Mouse (Mus musculus) kidney, adult 2 months (tissue): Measurements from ENCODE around the gene Nsf.

Experiments used
- CTCF ChIP-seq: fragments of 200-500 bp; conservative IDR thresholded peaks from 2 replicates; pipeline ENCODE4 v1.5.1; 2011; ENCODE audit warnings: low read depth, mild to moderate bottlenecking, control low read depth, low read length, moderate library complexity, mixed read lengths; ENCODE audit not compliant: insufficient read depth, insufficient read length
- POLR2A ChIP-seq: fragments of 200-500 bp; IDR thresholded peaks from one replicate; pipeline ENCODE4 v1.6.1; 2011; ENCODE audit warnings: low read depth, low read length, control low read depth

GRCm38 (mm10) chr11:103859933-103860610 lies 93.8 kb downstream of the Nsf start:
- TF ChIP-seq POLR2A: no peak
- no peak for TF ChIP-seq CTCF
